Comparison of ENCODE assay signal across 18 mouse cellular contexts in the genomic region with DNA sequence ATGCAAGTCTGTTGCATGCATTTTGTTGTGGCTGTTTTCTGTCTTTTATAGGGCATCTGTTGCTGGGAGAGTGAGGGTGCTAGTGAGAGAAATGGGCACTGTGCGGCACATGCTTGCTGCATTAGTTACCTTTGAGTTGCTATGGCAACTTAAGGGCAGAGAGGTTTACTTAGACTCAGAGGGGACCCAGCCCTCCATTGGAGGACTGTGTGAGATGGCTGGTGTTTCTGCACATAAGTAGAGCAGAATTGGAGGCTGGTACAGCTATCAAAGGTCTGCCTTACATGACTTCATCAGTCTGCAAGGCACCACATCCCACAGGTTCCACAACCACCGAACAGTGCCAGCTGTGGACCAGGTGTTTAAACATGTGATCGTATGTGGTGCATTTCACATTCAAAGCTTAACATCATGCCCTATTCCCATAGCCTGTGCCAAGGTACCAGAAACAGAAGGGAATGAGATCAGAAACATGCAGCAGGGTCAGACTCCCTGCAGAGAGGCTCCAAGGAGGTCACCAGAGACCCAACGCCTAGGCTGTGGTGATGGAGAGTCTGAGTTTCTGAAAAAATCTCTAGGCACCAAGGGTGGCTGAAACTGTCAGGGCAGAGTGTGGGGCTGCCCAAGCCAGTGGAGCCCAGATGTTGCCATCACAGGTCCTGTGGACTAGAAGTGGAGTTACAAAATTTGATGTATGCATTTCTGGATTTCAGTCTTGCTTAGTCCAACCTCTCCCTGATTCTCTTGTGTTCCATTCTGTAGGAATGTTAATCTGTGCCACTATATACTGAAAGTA.
DNase-seq lines count a peak whose midpoint lies in the region; ATAC-seq lines count a peak whose summit lies in the region.
"Had no signal": no experiment of that assay in that cellular context is flagged by ENCODE, and none has a peak within 500 bp of the region (broad histone marks: within the 10 kb centered on the region; RNA-seq: fewer than 3 reads in every experiment).

No protein-coding gene starts in this region.

- H3K4me1 ChIP-seq in limb, embryonic 11.5 days (ENCODE audit: control insufficient read depth, insufficient read depth, low read length) = 0 out of 2 replicates have a peak, but pooled peaks cover 3% of the 10 kb centered on the region
- 0 out of 2 replicates have a peak, but pooled peaks cover 3% of the 10 kb centered on the region for H3K4me1 ChIP-seq in limb, embryonic 10.5 days
- H3K4me1 ChIP-seq in forebrain, embryonic 16.5 days (replicated peaks; ENCODE audit: control insufficient read depth, insufficient read depth, low read length) = no peaks in the 10 kb centered on the region; the same call in 1 of the 2 replicates
- H3K4me1 ChIP-seq in hindbrain, embryonic 16.5 days (ENCODE audit: control insufficient read depth, insufficient read depth, low read depth, low read length) = no peaks in the 10 kb centered on the region
- H3K4me1 ChIP-seq in neural tube, embryonic 13.5 days (replicated peaks) = 0 out of 2 replicates have a peak, but pooled peaks cover 9% of the 10 kb centered on the region

- H3K9ac ChIP-seq in limb, embryonic 11.5 days (ENCODE audit: low read length) = no peak overlapping the region
- H3K9ac ChIP-seq in forebrain, embryonic 16.5 days (replicated peaks; ENCODE audit: low read depth, low read length) = no peak overlapping the region
- no peak overlapping the region for H3K9ac ChIP-seq in hindbrain, embryonic 16.5 days (ENCODE audit: low read depth, low read length)
- H3K9ac ChIP-seq in neural tube, embryonic 13.5 days = no peak overlapping the region
- H3K9ac ChIP-seq: liver, embryonic 12.5 days had no signal

- WGBS in limb, embryonic 11.5 days = 71% methylated on average over 4 of the region's 4 CpGs
- whole genome bisulfite sequencing in limb, embryonic 10.5 days = 85% methylated on average over 4 of the region's 4 CpGs
- WGBS in forebrain, embryonic 16.5 days = 77% methylated on average over 4 of the region's 4 CpGs
- WGBS in hindbrain, embryonic 16.5 days = 63% methylated on average over 4 of the region's 4 CpGs
- WGBS in neural tube, embryonic 13.5 days = 65% methylated on average over 4 of the region's 4 CpGs

- H3K27ac ChIP-seq in limb, embryonic 11.5 days (replicated peaks; ENCODE audit: low read depth, low read length) = no peak overlapping the region
- no peak overlapping the region for H3K27ac ChIP-seq in limb, embryonic 10.5 days
- H3K27ac ChIP-seq in forebrain, embryonic 16.5 days (ENCODE audit: low read length) = no peak overlapping the region
- no peak overlapping the region for H3K27ac ChIP-seq in hindbrain, embryonic 16.5 days (ENCODE audit: low read depth, low read length)
- no peak overlapping the region for H3K27ac ChIP-seq in neural tube, embryonic 13.5 days (replicated peaks)
- H3K27ac ChIP-seq: liver, embryonic 12.5 days had no signal

- ATAC-seq in limb, embryonic 11.5 days (ENCODE audit: insufficient number of reproducible peaks, low FRiP score, low TSS enrichment, low read depth) = peak; percentile 26; the same call in 1 of the 2 replicates
- ATAC-seq in forebrain, embryonic 16.5 days = peak; percentile 68
- peak; percentile 88 for ATAC-seq in hindbrain, embryonic 16.5 days
- ATAC-seq in neural tube, embryonic 13.5 days (ENCODE audit: low read depth) = peak; percentile 56; the same call in 1 of the 2 replicates
- ATAC-seq: CD4-positive, CD25-positive, alpha-beta regulatory T cell, adult 4 months; liver, embryonic 12.5 days had no signal

- no peaks in the 10 kb centered on the region for H3K27me3 ChIP-seq in limb, embryonic 11.5 days (ENCODE audit: control insufficient read depth, insufficient read depth, low read length)
- H3K27me3 ChIP-seq in limb, embryonic 10.5 days (ENCODE audit: low read depth, poor library complexity, severe bottlenecking) = no peaks in the 10 kb centered on the region
- H3K27me3 ChIP-seq in forebrain, embryonic 16.5 days (replicated peaks; ENCODE audit: control insufficient read depth, insufficient read depth, low read length) = no peaks in the 10 kb centered on the region
- no peaks in the 10 kb centered on the region for H3K27me3 ChIP-seq in hindbrain, embryonic 16.5 days (replicated peaks; ENCODE audit: control insufficient read depth, insufficient read depth, low read length)
- no peaks in the 10 kb centered on the region for H3K27me3 ChIP-seq in neural tube, embryonic 13.5 days
- H3K27me3 ChIP-seq: liver, embryonic 12.5 days had no signal

- no peak overlapping the region for H3K4me2 ChIP-seq in limb, embryonic 11.5 days (ENCODE audit: low read depth, severe bottlenecking)
- no peak overlapping the region for H3K4me2 ChIP-seq in forebrain, embryonic 16.5 days (ENCODE audit: low read length)
- no peak overlapping the region for H3K4me2 ChIP-seq in hindbrain, embryonic 16.5 days (ENCODE audit: low read length)
- no peak overlapping the region for H3K4me2 ChIP-seq in neural tube, embryonic 13.5 days
- H3K4me2 ChIP-seq: heart, embryonic 11.5 days; liver, embryonic 12.5 days had no signal

- no peaks in the 10 kb centered on the region for H3K9me3 ChIP-seq in limb, embryonic 11.5 days (ENCODE audit: control insufficient read depth, low read length)
- no peaks in the 10 kb centered on the region for H3K9me3 ChIP-seq in limb, embryonic 10.5 days (replicated peaks)
- H3K9me3 ChIP-seq in forebrain, embryonic 16.5 days (ENCODE audit: control insufficient read depth, low read length) = no peaks in the 10 kb centered on the region
- no peaks in the 10 kb centered on the region for H3K9me3 ChIP-seq in hindbrain, embryonic 16.5 days (ENCODE audit: control insufficient read depth, low read length)
- H3K9me3 ChIP-seq in neural tube, embryonic 13.5 days = no peaks in the 10 kb centered on the region
- H3K9me3 ChIP-seq: liver, embryonic 12.5 days had no signal

- no peak for DNase-seq in limb, embryonic 11.5 days (ENCODE audit: low spot score)
- DNase-seq in limb, embryonic 10.5 days (ENCODE audit: low spot score) = no peak
- DNase-seq in Muller cell, postnatal 12 days (ENCODE audit: inconsistent ontology term) = no peak
- DNase-seq in cerebellum, postnatal 36 days = no peak
- DNase-seq: adrenal gland, adult 8-10 months; cerebellum, adult 8-10 months; embryo, embryonic 11 days; heart, postnatal 36 days; kidney, adult 11 months; kidney, postnatal 10 days; lung, postnatal 36 days; thymus, adult 18-20 months had no signal

- no peak overlapping the region for H3K4me3 ChIP-seq in limb, embryonic 11.5 days (ENCODE audit: low read depth, low read length)
- H3K4me3 ChIP-seq in limb, embryonic 10.5 days = no peak overlapping the region
- no peak overlapping the region for H3K4me3 ChIP-seq in forebrain, embryonic 16.5 days (replicated peaks; ENCODE audit: low read length)
- H3K4me3 ChIP-seq in hindbrain, embryonic 16.5 days (ENCODE audit: low read length) = no peak overlapping the region
- H3K4me3 ChIP-seq in neural tube, embryonic 13.5 days = no peak overlapping the region
- H3K4me3 ChIP-seq: liver, embryonic 12.5 days had no signal

- H3K36me3 ChIP-seq in limb, embryonic 11.5 days (ENCODE audit: control insufficient read depth, insufficient read depth, low read length) = no peaks in the 10 kb centered on the region
- H3K36me3 ChIP-seq in limb, embryonic 10.5 days = no peaks in the 10 kb centered on the region
- no peaks in the 10 kb centered on the region for H3K36me3 ChIP-seq in forebrain, embryonic 16.5 days (ENCODE audit: control insufficient read depth, insufficient read depth)
- no peaks in the 10 kb centered on the region for H3K36me3 ChIP-seq in hindbrain, embryonic 16.5 days (ENCODE audit: control insufficient read depth, insufficient read depth, low read length)
- no peaks in the 10 kb centered on the region for H3K36me3 ChIP-seq in neural tube, embryonic 13.5 days
- H3K36me3 ChIP-seq: liver, embryonic 12.5 days had no signal

Comparison
In these comparisons a context has a peak if more than half of its experiments do, and no peak if none do; other contexts are left out.
1. ATAC-seq: peak in every context shown above with its lines; median percentile 88 in hindbrain, embryonic 16.5 days; 68 in forebrain, embryonic 16.5 days; 56 in neural tube, embryonic 13.5 days; 26 in limb, embryonic 11.5 days.